Mouse (Mus musculus) ovary, postnatal 10 days (tissue): ENCODE results near the gene Gm5416.
"Not testable (repeated sequence)": the region's sequence is repeated elsewhere in the genome, so short reads cannot be mapped to it uniquely, and the experiment has no call there.

ENCODE experiments used
- DNase-seq: peaks from one replicate; pipeline ENCODE4 v3.0.0; 2022; ENCODE audit warnings: low spot score

Gm5416 gene

GRCm38 (mm10) chr16:36209967-36210453 lies at the start of gene Gm5416:
Gene Gm5416 (plus strand): TSS chr16:36210403.
- no peak for DNase-seq

- not testable (repeated sequence) for DNase-seq
These were observed 42.4 kb upstream of the Gm5416 start for GRCm38 (mm10) chr16:36167841-36168240.

DNA sequence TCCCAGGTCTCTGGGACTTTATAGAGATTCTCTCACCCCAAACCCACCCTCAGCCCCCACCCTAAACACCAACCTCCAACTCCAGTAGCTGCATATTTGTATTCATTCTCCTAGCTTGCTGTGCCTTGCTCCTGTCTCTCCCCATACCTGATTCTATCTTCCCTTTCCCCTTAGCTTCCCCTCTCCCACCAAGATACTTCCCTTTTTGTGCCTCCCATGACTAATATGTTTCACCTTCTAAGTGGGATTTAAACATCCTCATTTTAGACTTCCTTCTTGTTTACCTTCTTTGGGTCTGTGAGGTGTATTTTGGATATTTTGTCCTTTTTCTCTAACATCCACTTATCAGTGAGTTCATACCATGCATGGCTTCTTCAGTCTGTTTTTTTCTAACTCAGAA lies 34.1 kb upstream of the Gm5416 start:
- DNase-seq, result no peak

DNA sequence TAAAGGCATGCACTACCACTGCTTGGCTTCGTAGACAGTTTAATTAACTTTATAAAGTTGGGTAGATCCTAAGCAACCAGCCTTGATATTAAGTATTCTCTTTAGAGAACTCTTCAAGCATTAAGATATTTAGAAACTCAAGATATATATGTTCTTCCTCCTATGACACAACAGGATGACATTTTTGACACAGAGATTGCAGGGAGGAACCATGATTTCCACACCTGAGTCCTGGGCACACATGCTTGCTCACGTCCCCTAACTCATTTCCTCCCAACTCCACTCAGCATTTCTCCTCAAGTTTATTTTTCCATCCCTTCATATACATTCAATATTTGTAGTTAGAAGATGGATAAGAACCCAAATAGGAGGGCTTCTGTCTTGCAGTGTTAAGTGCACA lies 30.3 kb upstream of the Gm5416 start:
- no peak for DNase-seq

GRCm38 (mm10) chr16:36183912-36184311 lies 26.3 kb upstream of the Gm5416 start, which contains the start of gene Gm5483:
Gene Gm5483 (plus strand): TSS chr16:36184212.
- not testable (repeated sequence) for DNase-seq

GRCm38 (mm10) chr16:36199226-36199625 lies 11.0 kb upstream of the Gm5416 start:
- DNase-seq, result no peak

DNA sequence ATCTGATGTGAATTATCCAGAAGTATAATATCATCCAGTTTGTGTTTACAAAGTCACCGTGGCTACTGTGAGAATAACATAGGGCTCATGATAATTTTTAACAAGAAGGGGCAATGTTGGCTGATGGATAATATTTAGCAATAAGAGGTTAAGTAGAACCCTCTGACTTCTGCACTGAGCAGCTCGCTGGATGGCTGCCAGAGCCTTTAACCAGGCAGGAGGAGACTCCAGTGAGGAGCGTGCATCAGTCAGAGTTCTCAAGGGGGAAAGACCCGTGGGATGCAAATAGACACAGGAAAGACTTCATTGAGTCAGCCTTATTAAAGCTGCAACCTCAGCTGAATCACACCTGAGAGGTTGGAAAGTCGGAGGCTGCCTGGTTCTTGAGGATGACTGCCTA lies 6.4 kb upstream of the Gm5416 start:
- DNase-seq, result no peak

- not testable (repeated sequence) for DNase-seq
These were observed 4.5 kb upstream of the Gm5416 start for GRCm38 (mm10) chr16:36205684-36206083.

- DNase-seq, result not testable (repeated sequence)
These were observed 11.0 kb downstream of the Gm5416 start, which contains the start of gene 2010005H15Rik for GRCm38 (mm10) chr16:36221168-36221567. Gene 2010005H15Rik (plus strand): TSS chr16:36221468.

DNA sequence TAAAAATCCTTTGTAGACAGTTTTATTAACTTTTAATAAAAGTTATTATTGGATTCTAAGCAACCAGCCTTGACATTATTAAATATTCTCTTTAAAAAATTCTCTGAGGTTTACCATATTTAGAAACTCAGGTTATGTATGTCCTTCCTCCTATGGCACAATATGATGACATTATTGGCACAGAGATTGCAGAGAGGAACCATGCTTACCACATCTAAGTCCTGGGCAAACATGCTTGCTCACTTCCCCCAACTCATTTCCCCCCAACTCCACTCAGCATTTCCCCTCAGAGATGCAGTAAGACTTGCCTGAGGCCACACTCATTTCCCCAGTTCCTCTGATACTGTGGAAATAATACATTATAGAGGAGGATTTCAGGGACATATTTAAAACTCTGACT lies 50.4 kb downstream of the Gm5416 start:
- DNase-seq, result not testable (repeated sequence)
